25 mouse cellular contexts compared by ENCODE assay signal in genomic region chr2:61201387-61201786, GRCm38 (mm10).
"Had no signal": no experiment of that assay in that cellular context is flagged by ENCODE, and none has a peak within 500 bp of the region (broad histone marks: within the 10 kb centered on the region; RNA-seq: fewer than 3 reads in every experiment).

No protein-coding gene starts in this region.

- H3K36me3 ChIP-seq: heart, embryonic 10.5 days; heart, embryonic 12.5 days; hindbrain, embryonic 10.5 days; hindbrain, embryonic 12.5 days; intestine, embryonic 15.5 days; limb, embryonic 10.5 days; limb, embryonic 12.5 days had no signal

- H3K27me3 ChIP-seq: heart, embryonic 12.5 days; hindbrain, embryonic 12.5 days; intestine, embryonic 15.5 days; limb, embryonic 12.5 days had no signal

- H3K9ac ChIP-seq: heart, embryonic 12.5 days; hindbrain, embryonic 12.5 days; hindbrain, embryonic 14.5 days; intestine, embryonic 15.5 days; limb, embryonic 12.5 days had no signal

- H3K27ac ChIP-seq: gastrocnemius, adult 2 months; heart, embryonic 10.5 days; hindbrain, embryonic 10.5 days; hindbrain, embryonic 12.5 days; hindbrain, embryonic 14.5 days; intestine, embryonic 15.5 days; layer of hippocampus, adult 2 months; left cerebral cortex, adult 2 months; limb, embryonic 10.5 days; limb, embryonic 12.5 days had no signal

- H3K4me2 ChIP-seq: heart, embryonic 12.5 days; hindbrain, embryonic 12.5 days; hindbrain, embryonic 14.5 days; intestine, embryonic 15.5 days; limb, embryonic 12.5 days had no signal

- H3K4me3 ChIP-seq: gastrocnemius, adult 2 months; heart, embryonic 10.5 days; heart, embryonic 12.5 days; hindbrain, embryonic 10.5 days; hindbrain, embryonic 12.5 days; intestine, embryonic 15.5 days; layer of hippocampus, adult 2 months; left cerebral cortex, adult 2 months; limb, embryonic 10.5 days; limb, embryonic 12.5 days had no signal

- H3K4me1 ChIP-seq: intestine, embryonic 15.5 days; limb, embryonic 10.5 days; limb, embryonic 12.5 days had no signal

- H3K9me3 ChIP-seq: heart, embryonic 10.5 days; heart, embryonic 12.5 days; hindbrain, embryonic 10.5 days; hindbrain, embryonic 12.5 days; intestine, embryonic 15.5 days; limb, embryonic 10.5 days; limb, embryonic 12.5 days had no signal

- DNase-seq: gastrocnemius, adult 2 months; gastrocnemius, postnatal 10 days; gastrocnemius, postnatal 25 days; heart, adult 18-20 months; heart, postnatal 10 days; heart, postnatal 4 days; kidney, adult 18-20 months; kidney, adult 8-10 months; kidney, postnatal 10 days; kidney, postnatal 25 days; kidney, postnatal 4 days had no signal

- ATAC-seq: forebrain, embryonic 16.5 days; hindbrain, embryonic 16.5 days; inflammation-experienced regulatory T-cells, adult 6 months; intestine, embryonic 15.5 days; intestine, postnatal 0 days had no signal
